Mouse (Mus musculus) hindbrain, embryonic 15.5 days (tissue): ENCODE measurements at regions not wholly inside any gene's neighbourhood (a gene's known extent, or its start where the extent isn't known, plus 50 kb on each side); places are given as distances from the start of the nearest gene placed in this dataset.

Experiments used
- ATAC-seq: fragments of 200-750 bp; cut with Nextera tagmentation; 2 replicates; pipeline ENCODE4 v1.8.0; 2017; ENCODE audit warnings: low read depth, moderate number of reproducible peaks, moderate TSS enrichment; ENCODE audit not compliant: low FRiP score
- H3K27ac ChIP-seq: fragments of 300-500 bp; sonication (generic); replicated peaks from 2 replicates; pipeline ENCODE4 v1.5.1; 2015; ENCODE audit warnings: mild to moderate bottlenecking, inconsistent platforms
- H3K27me3 ChIP-seq: fragments of 300-500 bp; sonication (generic); 2 replicates; pipeline ENCODE4 v1.6.1; 2015; ENCODE audit warnings: control low read depth, inconsistent platforms
- H3K36me3 ChIP-seq: fragments of 300-500 bp; sonication (generic); 2 replicates; pipeline ENCODE4 v1.6.1; 2015; ENCODE audit warnings: control low read depth, inconsistent platforms
- H3K4me1 ChIP-seq: fragments of 300-500 bp; sonication (generic); replicated peaks from 2 replicates; pipeline ENCODE4 v1.6.1; 2015; ENCODE audit warnings: control low read depth, inconsistent platforms
- H3K4me2 ChIP-seq: fragments of 300-500 bp; sonication (generic); 2 replicates; pipeline ENCODE4 v1.6.1; 2015; ENCODE audit warnings: moderate library complexity, mild to moderate bottlenecking, inconsistent platforms
- H3K4me3 ChIP-seq: fragments of 300-500 bp; sonication (generic); 2 replicates; pipeline ENCODE4 v1.5.1; 2015; ENCODE audit warnings: mild to moderate bottlenecking, inconsistent platforms
- H3K9ac ChIP-seq: fragments of 300-500 bp; sonication (generic); 2 replicates; pipeline ENCODE4 v1.6.1; 2015; ENCODE audit warnings: inconsistent platforms
- H3K9me3 ChIP-seq: fragments of 300-500 bp; sonication (generic); 2 replicates; pipeline ENCODE4 v1.6.1; 2016; ENCODE audit warnings: control low read depth, inconsistent platforms
- WGBS: fragments of 180-500 bp; shearing (Covaris S2); methylation state at CpG from one replicate; pipeline ENCODE4 v1.1.7; 2015; 5-methylcytosine and 5-hydroxymethylcytosine counted together

DNA sequence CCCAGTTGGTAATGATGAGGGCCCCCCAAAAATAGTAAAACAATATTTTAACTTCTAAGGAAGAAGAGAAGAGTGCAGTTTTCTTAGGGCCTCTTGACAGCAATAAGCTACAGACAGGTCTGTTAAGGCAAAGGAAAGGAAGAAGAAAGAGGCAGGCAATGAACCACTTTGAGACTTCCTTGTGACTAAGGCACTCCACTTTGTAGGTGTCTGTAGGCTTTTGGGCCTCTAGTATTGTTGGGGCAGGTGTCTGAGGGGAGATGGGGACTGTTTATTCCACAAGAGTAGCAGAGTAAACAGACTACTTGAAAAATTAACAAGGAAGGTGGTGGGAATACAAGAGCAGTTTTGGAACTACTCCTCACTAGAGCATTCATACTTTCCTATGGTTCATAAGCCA lies 287.9 kb downstream of the Ets1 start:
- H3K4me1 ChIP-seq = no peaks in the 10 kb centered on the region
- H3K27ac ChIP-seq = no peak overlapping the region
- H3K9me3 ChIP-seq = no peaks in the 10 kb centered on the region
- no peak overlapping the region for H3K9ac ChIP-seq
- no peaks in the 10 kb centered on the region for H3K36me3 ChIP-seq
- no peak overlapping the region for H3K4me2 ChIP-seq
- no peak overlapping the region for H3K4me3 ChIP-seq
- no peaks in the 10 kb centered on the region for H3K27me3 ChIP-seq
- no peak for ATAC-seq

DNA sequence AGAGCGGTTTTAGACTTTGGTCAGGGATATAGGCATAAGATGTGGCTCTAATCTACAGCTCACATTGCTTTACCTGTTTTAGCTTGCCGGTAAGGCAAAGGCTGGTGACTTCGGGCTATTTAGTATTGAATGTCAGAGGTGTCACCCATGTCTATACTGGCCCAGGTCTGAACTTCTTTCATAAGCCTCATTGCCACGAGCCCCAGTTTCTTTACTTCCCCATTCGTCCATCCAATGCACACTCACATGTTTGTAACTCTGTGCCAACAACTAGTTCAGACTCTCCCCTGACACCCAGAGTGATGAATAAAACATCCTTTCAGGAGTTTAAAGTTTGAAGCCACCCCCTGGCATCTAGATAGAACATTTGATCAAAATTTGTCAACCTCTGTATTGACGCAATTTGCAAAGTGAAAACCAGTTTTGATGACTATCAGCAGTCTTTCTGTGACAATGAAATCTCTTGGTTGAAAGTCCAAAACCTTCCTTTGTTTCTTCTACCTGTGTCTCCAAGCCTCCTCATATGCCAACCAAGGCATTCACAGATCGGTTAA lies 288.4 kb downstream of the Ets1 start:
- Histone ChIP-seq H3K27me3 (no peaks in the 10 kb centered on the region), H3K27ac (no peak overlapping the region), H3K9me3 (no peaks in the 10 kb centered on the region), H3K36me3 (no peaks in the 10 kb centered on the region), H3K4me3 (no peak overlapping the region), H3K4me2 (no peak overlapping the region), H3K9ac (no peak overlapping the region), H3K4me1 (no peaks in the 10 kb centered on the region)
- ATAC-seq = no peak
- WGBS = 90% methylated on average over 7 of the region's 7 CpGs

DNA sequence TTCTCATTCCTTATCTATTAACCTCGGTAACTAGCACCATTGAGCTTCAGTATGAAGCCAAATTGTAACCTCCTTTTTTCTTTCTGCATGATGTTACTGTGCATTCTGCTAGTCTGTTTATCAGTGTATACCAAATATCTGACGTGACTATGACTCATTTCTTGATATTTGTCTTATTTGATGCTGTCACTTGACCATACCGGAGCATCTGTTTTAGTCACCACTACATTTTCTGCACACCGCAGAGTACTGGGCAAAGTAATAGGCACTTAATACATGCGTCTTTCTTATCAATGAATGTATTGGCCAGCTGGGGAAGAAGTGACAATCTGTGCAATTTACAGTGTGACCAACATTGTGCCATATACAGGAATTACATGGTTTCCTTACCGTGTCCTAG lies 289.0 kb downstream of the Ets1 start:
- H3K27ac ChIP-seq = no peak overlapping the region
- 89% methylated on average over 6 of the region's 6 CpGs for WGBS

DNA sequence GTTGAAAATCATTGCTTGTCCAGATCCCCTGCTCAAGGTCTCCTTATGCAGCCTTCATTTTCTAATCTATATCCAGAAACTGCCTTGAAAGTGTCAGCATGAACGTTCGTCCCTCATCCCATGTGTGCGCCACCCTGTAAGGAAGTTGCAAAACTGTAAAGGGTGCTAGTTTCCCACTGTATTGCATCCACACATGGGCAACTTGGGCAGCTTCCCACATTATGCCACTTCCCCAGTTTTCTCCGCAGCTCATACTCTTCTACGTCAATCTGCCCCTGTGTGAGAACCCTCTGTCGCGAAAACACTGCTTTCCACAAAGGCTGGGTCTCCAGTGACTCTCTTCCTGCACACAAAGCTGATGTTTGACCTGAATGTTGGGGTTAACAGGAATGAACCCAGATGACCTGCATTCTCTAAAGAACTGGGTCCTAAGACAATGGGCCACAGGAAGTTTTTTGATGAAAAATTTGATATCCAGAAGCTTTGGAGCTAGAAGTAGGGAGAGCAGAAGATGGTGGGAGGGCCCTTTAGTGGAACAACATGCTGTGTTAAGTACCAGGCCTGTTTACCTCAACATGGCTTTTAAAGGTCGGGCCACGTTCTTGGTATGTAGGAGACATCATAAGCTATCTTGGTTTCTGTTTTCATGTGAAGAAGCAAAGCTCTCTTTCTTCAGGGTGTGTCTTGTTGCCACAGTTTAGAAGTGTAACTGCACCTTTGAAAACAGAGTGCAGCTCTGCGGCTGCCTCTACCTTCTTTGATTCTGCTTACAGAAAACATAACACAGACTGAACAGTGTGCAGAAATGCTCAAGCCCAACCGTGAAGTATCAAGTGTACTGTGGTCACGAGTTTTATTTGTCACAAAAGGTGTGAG lies 289.9 kb downstream of the Ets1 start:
- H3K27me3 ChIP-seq = no peaks in the 10 kb centered on the region
- no peak for ATAC-seq
- no peaks in the 10 kb centered on the region for H3K36me3 ChIP-seq
- no peak overlapping the region for H3K4me3 ChIP-seq
- H3K4me1 ChIP-seq = no peaks in the 10 kb centered on the region
- no peak overlapping the region for H3K9ac ChIP-seq
- H3K9me3 ChIP-seq = no peaks in the 10 kb centered on the region
- H3K4me2 ChIP-seq = no peak overlapping the region
- WGBS = 79% methylated on average over 12 of the region's 12 CpGs
- no peak overlapping the region for H3K27ac ChIP-seq

More for the DNA sequence above, 289.0 kb downstream of the Ets1 start:
- no peak overlapping the region for H3K4me3 ChIP-seq
- H3K36me3 ChIP-seq = no peaks in the 10 kb centered on the region
- no peaks in the 10 kb centered on the region for H3K4me1 ChIP-seq
- no peak overlapping the region for H3K9ac ChIP-seq
- H3K27me3 ChIP-seq = no peaks in the 10 kb centered on the region
- ATAC-seq = no peak
- H3K4me2 ChIP-seq = no peak overlapping the region
- no peaks in the 10 kb centered on the region for H3K9me3 ChIP-seq

DNA sequence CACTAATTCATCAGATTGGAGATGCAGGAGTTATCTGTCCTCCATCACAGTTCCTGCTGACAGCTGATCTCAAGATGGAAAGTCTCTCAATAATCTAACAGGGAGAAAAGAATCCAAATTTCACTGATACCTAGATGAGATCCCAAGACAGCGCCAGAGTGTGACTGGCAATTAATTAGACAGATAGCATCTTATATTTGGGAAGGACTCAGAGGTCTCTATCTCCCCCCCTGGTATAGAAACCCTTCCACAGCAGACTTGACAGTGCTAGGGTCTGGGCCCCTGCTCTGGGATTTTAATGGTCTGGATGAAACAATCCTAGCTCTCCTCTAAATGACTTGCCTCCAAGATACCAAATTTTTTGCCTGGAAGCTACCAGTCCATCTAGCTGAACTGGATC lies 291.6 kb downstream of the Ets1 start:
- no peaks in the 10 kb centered on the region for H3K4me1 ChIP-seq
- no peak overlapping the region for H3K4me3 ChIP-seq
- H3K9me3 ChIP-seq = no peaks in the 10 kb centered on the region
- H3K27ac ChIP-seq = no peak overlapping the region
- WGBS = 96% methylated on average over 1 of the region's 1 CpGs
- ATAC-seq = no peak
- H3K36me3 ChIP-seq = no peaks in the 10 kb centered on the region
- no peak overlapping the region for H3K9ac ChIP-seq
- H3K4me2 ChIP-seq = no peak overlapping the region
- no peaks in the 10 kb centered on the region for H3K27me3 ChIP-seq

DNA sequence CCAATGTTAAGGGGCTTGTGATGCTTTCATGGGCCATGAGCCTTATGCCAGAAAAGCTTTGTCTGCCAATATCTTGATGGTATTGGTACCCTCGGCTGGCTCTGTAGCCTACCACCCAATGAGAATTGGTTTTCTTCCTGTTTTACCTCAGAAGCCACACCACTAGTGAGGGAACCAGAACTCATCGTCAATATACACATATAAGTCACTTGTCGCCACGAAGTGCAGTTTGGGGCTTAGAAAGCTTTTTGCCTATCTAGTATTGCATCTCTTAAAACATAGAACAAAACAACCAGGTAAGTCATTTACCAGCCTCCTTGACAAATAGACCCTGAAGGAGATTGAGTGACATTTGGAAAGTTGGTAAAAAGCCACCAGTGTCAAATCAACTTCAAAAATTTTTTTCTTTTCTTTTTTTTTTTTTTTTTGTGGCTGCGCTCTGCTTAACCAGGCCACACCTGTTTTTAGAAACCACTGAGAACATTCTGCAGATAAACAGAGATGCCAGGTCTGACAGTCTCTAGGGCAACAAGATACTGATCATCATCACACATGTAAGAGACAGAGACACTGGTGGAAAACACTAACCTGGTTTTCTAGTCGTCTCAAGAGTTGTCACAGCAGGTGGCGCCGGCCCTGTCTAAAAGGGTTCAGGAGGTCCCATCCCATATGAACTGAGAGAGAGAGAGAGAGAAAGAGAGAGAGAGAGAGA lies 292.4 kb downstream of the Ets1 start:
- H3K27me3 ChIP-seq = no peaks in the 10 kb centered on the region
- H3K27ac ChIP-seq = no peak overlapping the region
- no peaks in the 10 kb centered on the region for H3K36me3 ChIP-seq
- no peak overlapping the region for H3K4me3 ChIP-seq
- no peak overlapping the region for H3K9ac ChIP-seq
- 94% methylated on average over 8 of the region's 8 CpGs for WGBS
- H3K4me1 ChIP-seq = no peaks in the 10 kb centered on the region
- H3K9me3 ChIP-seq = no peaks in the 10 kb centered on the region
- no peak for ATAC-seq
- no peak overlapping the region for H3K4me2 ChIP-seq

DNA sequence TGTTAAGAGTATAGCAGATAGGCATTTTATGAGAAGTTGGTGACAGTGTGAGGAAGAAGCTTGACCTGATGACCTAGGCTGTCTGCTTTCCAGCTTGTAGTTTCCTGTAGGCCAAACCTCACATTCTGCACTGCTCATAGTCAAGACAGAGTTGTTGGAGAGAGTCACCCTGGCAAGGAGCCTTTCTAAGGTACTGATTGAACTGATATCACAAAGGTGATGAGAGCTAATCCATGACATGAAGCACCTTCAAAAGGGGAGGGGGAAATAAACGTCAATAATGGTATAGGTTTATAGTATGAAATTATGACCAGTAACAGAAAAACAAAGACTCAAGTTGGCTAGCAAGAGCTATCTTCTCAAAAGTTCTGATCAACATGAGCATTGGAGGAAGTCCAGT lies 293.3 kb downstream of the Ets1 start:
- 97% methylated on average over 1 of the region's 1 CpGs for WGBS
- Histone ChIP-seq H3K36me3 (no peaks in the 10 kb centered on the region), H3K9ac (no peak overlapping the region), H3K4me3 (no peak overlapping the region), H3K4me2 (no peak overlapping the region), H3K9me3 (no peaks in the 10 kb centered on the region), H3K27ac (no peak overlapping the region), H3K4me1 (no peaks in the 10 kb centered on the region), H3K27me3 (no peaks in the 10 kb centered on the region)
- ATAC-seq = no peak

DNA sequence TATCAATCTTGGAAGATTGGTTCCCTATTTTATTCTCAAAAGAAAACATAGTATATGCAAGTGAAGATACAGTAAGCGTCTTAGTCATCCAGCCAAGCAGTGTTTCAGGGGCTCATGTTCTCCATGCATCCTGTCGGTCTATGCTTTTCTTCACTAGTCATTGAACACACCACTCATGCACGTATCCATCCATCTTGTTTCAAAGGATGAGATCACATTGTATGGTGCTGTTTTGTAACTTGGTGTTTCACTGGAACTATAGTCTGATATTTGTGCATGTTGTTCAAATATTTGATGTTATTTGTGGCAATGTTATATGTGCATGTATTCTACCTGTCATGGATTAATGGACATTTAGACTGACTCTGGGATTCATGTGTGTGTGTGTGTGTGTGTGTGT lies 293.8 kb downstream of the Ets1 start:
- no peaks in the 10 kb centered on the region for H3K9me3 ChIP-seq
- no peak overlapping the region for H3K9ac ChIP-seq
- H3K27ac ChIP-seq = no peak overlapping the region
- WGBS = 94% methylated on average over 3 of the region's 3 CpGs
- no peak overlapping the region for H3K4me2 ChIP-seq
- H3K36me3 ChIP-seq = no peaks in the 10 kb centered on the region
- no peaks in the 10 kb centered on the region for H3K4me1 ChIP-seq
- no peak overlapping the region for H3K4me3 ChIP-seq
- H3K27me3 ChIP-seq = no peaks in the 10 kb centered on the region
- no peak for ATAC-seq

DNA sequence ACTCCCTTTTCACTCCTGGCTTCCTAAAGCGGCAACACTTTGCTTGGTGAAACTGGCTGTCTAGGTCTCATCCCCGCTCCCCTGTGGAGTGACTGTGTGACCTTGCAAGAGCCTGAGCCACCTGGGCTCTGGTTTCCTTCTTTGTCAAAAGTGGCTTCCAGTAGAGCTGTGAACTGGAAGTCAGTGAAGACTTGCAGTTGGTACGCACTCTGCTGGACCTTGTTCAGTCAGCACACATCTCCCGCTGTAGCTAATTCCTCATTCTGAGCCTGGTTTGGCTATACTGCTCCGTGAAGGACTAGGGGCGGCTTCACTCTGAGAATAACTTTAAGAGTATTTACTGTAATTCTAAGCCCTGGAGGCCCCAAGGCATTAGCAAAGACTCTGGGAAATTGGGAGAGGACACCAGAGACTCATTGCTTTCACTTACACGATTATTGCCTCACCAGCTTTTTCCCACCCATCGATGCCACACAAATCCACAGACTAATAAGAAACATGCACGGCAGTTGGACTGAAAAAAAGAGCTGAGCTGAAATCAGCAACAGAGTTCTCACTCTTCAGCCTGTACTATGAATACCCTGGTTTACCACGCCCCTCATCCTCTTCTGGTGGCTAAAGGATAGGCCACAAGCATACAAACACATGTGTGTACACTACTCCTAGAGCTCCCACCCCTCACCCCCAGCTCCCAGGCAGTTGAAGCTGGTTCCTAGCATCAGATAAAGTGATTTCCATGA lies 295.4 kb downstream of the Ets1 start:
- no peak overlapping the region for H3K4me2 ChIP-seq
- H3K9me3 ChIP-seq = no peaks in the 10 kb centered on the region
- 75% methylated on average over 10 of the region's 10 CpGs for WGBS
- H3K4me3 ChIP-seq = no peak overlapping the region
- no peak for ATAC-seq
- H3K27ac ChIP-seq = no peak overlapping the region
- H3K36me3 ChIP-seq = no peaks in the 10 kb centered on the region
- H3K4me1 ChIP-seq = no peaks in the 10 kb centered on the region
- no peaks in the 10 kb centered on the region for H3K27me3 ChIP-seq
- no peak overlapping the region for H3K9ac ChIP-seq

DNA sequence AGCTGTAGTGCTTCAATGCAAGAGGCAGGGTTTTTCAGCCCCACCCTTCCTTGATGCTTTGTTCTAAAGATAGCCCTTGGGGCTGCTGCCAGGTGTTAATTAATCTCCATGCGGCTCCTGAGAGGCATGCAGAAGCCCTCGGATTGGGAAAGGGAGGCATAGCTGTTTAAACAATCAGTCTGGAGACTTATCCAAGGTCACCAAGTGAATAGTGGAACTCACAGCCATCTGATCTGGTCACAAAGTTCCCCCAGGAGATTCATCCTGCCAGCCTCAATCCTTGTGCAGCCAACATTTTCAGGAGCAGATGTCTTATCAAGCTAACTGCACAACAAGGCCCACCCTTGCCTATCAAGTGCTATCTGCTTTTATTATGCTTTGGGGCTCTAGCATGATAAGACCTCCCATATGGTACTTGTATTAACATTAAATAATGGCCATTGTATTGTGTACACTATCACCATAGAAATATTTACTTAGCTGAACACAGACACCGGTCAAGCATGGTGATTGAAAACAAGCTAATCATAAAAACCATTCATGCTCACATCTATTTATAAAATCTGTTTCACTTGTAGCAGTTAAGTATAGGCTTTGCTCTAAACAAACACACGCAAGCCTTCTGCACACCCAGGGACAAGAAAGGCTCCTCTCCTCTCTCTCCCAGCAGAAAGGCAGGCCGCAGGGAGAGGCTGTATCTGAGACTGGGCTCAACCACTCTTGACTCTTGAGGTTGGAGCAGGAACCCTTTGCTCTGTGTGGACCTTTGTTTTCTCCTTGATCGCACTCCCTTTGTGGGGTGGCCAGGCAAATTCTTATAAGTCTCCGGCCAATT lies 297.4 kb downstream of the Ets1 start:
- Histone ChIP-seq H3K4me2 (no peak overlapping the region), H3K27me3 (0 out of 2 replicates have a peak, but pooled peaks cover 4% of the 10 kb centered on the region), H3K9me3 (no peaks in the 10 kb centered on the region), H3K4me1 (no peaks in the 10 kb centered on the region), H3K9ac (no peak overlapping the region), H3K4me3 (no peak overlapping the region), H3K36me3 (no peaks in the 10 kb centered on the region), H3K27ac (no peak overlapping the region)
- ATAC-seq = no peak
- WGBS = 73% methylated on average over 7 of the region's 7 CpGs

DNA sequence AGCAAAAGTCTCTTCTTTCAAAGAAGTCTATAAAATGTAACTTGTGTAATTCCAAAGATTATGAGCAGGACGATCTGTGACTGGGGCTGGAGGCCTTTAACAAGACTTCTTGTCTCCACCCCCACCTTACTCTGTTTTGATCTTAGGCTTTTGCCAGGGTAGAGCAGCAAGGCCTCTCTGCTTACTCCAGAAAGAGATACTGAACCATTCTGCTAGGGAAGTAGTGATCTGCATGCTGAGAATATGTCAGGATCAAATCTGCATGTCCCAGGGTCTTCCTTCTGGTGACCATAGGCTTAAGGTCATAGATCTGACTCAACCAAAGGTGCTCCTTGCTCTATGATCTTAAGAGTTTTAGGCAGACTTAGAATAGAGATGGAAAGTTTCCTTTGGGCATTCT lies 298.4 kb downstream of the Ets1 start:
- Histone ChIP-seq H3K27ac (no peak overlapping the region), H3K9ac (no peak overlapping the region), H3K4me3 (no peak overlapping the region), H3K36me3 (no peaks in the 10 kb centered on the region), H3K9me3 (no peaks in the 10 kb centered on the region), H3K4me1 (no peaks in the 10 kb centered on the region), H3K27me3 (peaks cover 8% of the 10 kb centered on the region; the same call in 1 of the 2 replicates), H3K4me2 (no peak overlapping the region)
- WGBS = 92% methylated on average over 1 of the region's 1 CpGs
- ATAC-seq = no peak
